Mouse (Mus musculus): ENCODE results near the gene Ndufaf2.

- no peak for TF ChIP-seq CTCF (IDR thresholded peaks at IDR 0.05)
- no peak for TF ChIP-seq POLR2A (IDR thresholded peaks at IDR 0.05; ENCODE audit: insufficient read depth, low read depth, low read length)
Observed at GRCm38 (mm10) chr13:107984186-107984585, 174.2 kb downstream of the Ndufaf2 start.

All from heart, adult 2 months (tissue).